Mouse (Mus musculus) heart, adult 2 months (tissue): Measurements from ENCODE around the gene Mllt1.

Experiments
- CTCF ChIP-seq: fragments of 200-600 bp; IDR thresholded peaks from 2 replicates; pipeline ENCODE4 v1.8.1; 2022; ENCODE audit warnings: antibody characterized with exemption, mild to moderate bottlenecking, moderate library complexity
- EP300 ChIP-seq: fragments of 200-500 bp; IDR thresholded peaks from 2 replicates; pipeline ENCODE4 v1.6.1; 2011; ENCODE audit warnings: low read depth, low read length, control low read depth; ENCODE audit not compliant: insufficient read depth

DNA sequence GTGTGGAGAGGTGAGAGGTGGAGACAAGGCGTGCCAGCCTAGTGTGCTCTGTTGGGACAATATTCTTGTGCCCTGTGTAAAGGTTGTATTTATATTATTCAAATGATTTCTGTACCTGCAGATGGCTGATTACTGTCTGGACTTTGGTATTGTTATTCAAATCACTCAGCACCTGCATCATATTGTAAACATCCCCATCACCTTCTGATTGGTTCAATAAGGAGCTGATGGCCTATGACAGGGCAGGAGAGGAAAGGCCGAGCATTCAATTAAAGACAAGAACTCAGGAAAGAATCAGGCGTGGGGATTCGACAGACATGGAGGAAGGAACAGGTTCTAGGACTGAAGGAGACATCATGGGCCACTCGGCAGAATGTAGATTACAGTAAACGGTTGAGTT, 28.4 kb upstream of the Mllt1 start:
- TF ChIP-seq EP300 (no peak), CTCF (no peak)
